23 mouse cellular contexts compared by ENCODE assay signal in genomic region chr1:133945106-133945505, GRCm38 (mm10). TPM values are rescaled to one million over a fixed set of nuclear protein-coding genes. Genes with fewer than 3 reads are reported as not detected.
DNase-seq lines count a peak whose midpoint lies in the region; ATAC-seq and TF ChIP-seq lines count a peak whose summit lies in the region.
"Had no signal": no experiment of that assay in that cellular context is flagged by ENCODE, and none has a peak within 500 bp of the region (broad histone marks: within the 10 kb centered on the region; RNA-seq: fewer than 3 reads in every experiment).

No protein-coding gene starts in this region.

- H3K36me3 ChIP-seq in liver, embryonic 12.5 days, result no peaks in the 10 kb centered on the region
- no peaks in the 10 kb centered on the region for H3K36me3 ChIP-seq in liver, postnatal 0 days (replicated peaks; ENCODE audit: insufficient read depth, low read length)
- no peaks in the 10 kb centered on the region for H3K36me3 ChIP-seq in forebrain, embryonic 11.5 days (ENCODE audit: control insufficient read depth, insufficient read depth, low read length)
- H3K36me3 ChIP-seq: forebrain, embryonic 10.5 days; hindbrain, embryonic 12.5 days; hindbrain, embryonic 15.5 days had no signal

- peaks cover 38% of the 10 kb centered on the region for H3K4me1 ChIP-seq in liver, embryonic 12.5 days
- H3K4me1 ChIP-seq in liver, postnatal 0 days (ENCODE audit: insufficient read depth), result peaks cover 5% of the 10 kb centered on the region
- no peaks in the 10 kb centered on the region for H3K4me1 ChIP-seq in forebrain, embryonic 11.5 days (replicated peaks; ENCODE audit: control insufficient read depth, insufficient read depth, low read length)
- H3K4me1 ChIP-seq: forebrain, embryonic 10.5 days; hindbrain, embryonic 15.5 days had no signal

- peak; percentile 65 for DNase-seq in adrenal gland, adult 2 months
- DNase-seq in adrenal gland, postnatal 4 days (ENCODE audit: low spot score in 2 of 2), result no peak
- no peak for DNase-seq in liver, postnatal 0 days
- DNase-seq in adrenal gland, postnatal 14 days, result peak; percentile 58
- DNase-seq in forebrain, embryonic 11.5 days (ENCODE audit: low spot score), result no peak
- DNase-seq: B cell, adult 2 months; cerebellum, adult 18-20 months; cerebellum, adult 9-10 months; cerebellum, postnatal 14 days; forebrain, postnatal 0 days; gastrocnemius, adult 2 months; gastrocnemius, postnatal 14 days; heart, adult 11 months; kidney, adult 18-20 months had no signal

- no peaks in the 10 kb centered on the region for H3K27me3 ChIP-seq in liver, embryonic 12.5 days (replicated peaks)
- no peaks in the 10 kb centered on the region for H3K27me3 ChIP-seq in liver, postnatal 0 days (ENCODE audit: insufficient read depth, low read length)
- H3K27me3 ChIP-seq in forebrain, embryonic 11.5 days (ENCODE audit: control insufficient read depth, insufficient read depth, low read length), result no peaks in the 10 kb centered on the region
- H3K27me3 ChIP-seq: hindbrain, embryonic 12.5 days; hindbrain, embryonic 15.5 days had no signal

- no peak for TF ChIP-seq EP300 in liver, postnatal 0 days (IDR thresholded peaks at IDR 0.05; ENCODE audit: low read depth)

- H3K9ac ChIP-seq in liver, embryonic 12.5 days, result peak overlapping the region; percentile 15; the same call in 1 of the 2 replicates
- no peak overlapping the region for H3K9ac ChIP-seq in liver, postnatal 0 days (replicated peaks)
- no peak overlapping the region for H3K9ac ChIP-seq in forebrain, embryonic 11.5 days (ENCODE audit: low read length)
- H3K9ac ChIP-seq: forebrain, postnatal 0 days; hindbrain, embryonic 12.5 days; hindbrain, embryonic 15.5 days had no signal

- 88% methylated on average over 3 of the region's 3 CpGs for WGBS in liver, embryonic 12.5 days (ENCODE audit: insufficient replicate concordance)
- WGBS in liver, postnatal 0 days (ENCODE audit: insufficient replicate concordance), result 89% methylated on average over 3 of the region's 3 CpGs
- WGBS in forebrain, embryonic 11.5 days, result 92% methylated on average over 3 of the region's 3 CpGs

- ATAC-seq in liver, embryonic 12.5 days, result no peak
- ATAC-seq in liver, postnatal 0 days, result no peak
- ATAC-seq in forebrain, embryonic 11.5 days (replicated peaks; ENCODE audit: low FRiP score), result no peak
- ATAC-seq: forebrain, embryonic 14.5 days; forebrain, postnatal 0 days had no signal

- no peak for TF ChIP-seq CTCF in liver, postnatal 0 days (IDR thresholded peaks at IDR 0.05; ENCODE audit: low read depth)

- no peak overlapping the region for H3K4me3 ChIP-seq in liver, embryonic 12.5 days
- no peak overlapping the region for H3K4me3 ChIP-seq in liver, postnatal 0 days (ENCODE audit: low read depth, low read length)
- no peak overlapping the region for H3K4me3 ChIP-seq in forebrain, embryonic 11.5 days (ENCODE audit: low read depth, low read length)
- H3K4me3 ChIP-seq: forebrain, embryonic 10.5 days; gastrocnemius, adult 2 months; hindbrain, embryonic 12.5 days; hindbrain, embryonic 15.5 days had no signal

- no peaks in the 10 kb centered on the region for H3K9me3 ChIP-seq in liver, embryonic 12.5 days (replicated peaks)
- no peaks in the 10 kb centered on the region for H3K9me3 ChIP-seq in liver, postnatal 0 days (ENCODE audit: low read length)
- H3K9me3 ChIP-seq in forebrain, embryonic 11.5 days (ENCODE audit: control insufficient read depth, low read length), result no peaks in the 10 kb centered on the region; the same call in 1 of the 2 replicates
- H3K9me3 ChIP-seq: hindbrain, embryonic 12.5 days; hindbrain, embryonic 15.5 days had no signal

- no peak overlapping the region for H3K4me2 ChIP-seq in liver, embryonic 12.5 days
- H3K4me2 ChIP-seq in liver, postnatal 0 days (ENCODE audit: low read depth, low read length), result no peak overlapping the region
- no peak overlapping the region for H3K4me2 ChIP-seq in forebrain, embryonic 11.5 days (ENCODE audit: low read depth, low read length, severe bottlenecking)
- H3K4me2 ChIP-seq: heart, embryonic 11.5 days; hindbrain, embryonic 12.5 days; hindbrain, embryonic 15.5 days had no signal

- H3K27ac ChIP-seq in liver, embryonic 12.5 days, result peak overlapping the region; percentile 43; the same call in 1 of the 2 replicates
- no peak overlapping the region for H3K27ac ChIP-seq in liver, postnatal 0 days (ENCODE audit: low read depth)
- H3K27ac ChIP-seq in forebrain, embryonic 11.5 days (ENCODE audit: low read depth, low read length), result no peak overlapping the region
- H3K27ac ChIP-seq: forebrain, embryonic 10.5 days; gastrocnemius, adult 2 months; hindbrain, embryonic 12.5 days; hindbrain, embryonic 15.5 days had no signal

RNA-seq across cellular contexts. Expression of gene Prelp, which starts 23.9 kb away (rescaled TPM):
- total RNA-seq in adrenal gland, adult 2 months (2021), result 10 to 100 TPM; 54.7 to 70.2 TPM
- polyA plus RNA-seq in adrenal gland, adult 2 months (2012; rRNA removed), result 30.6 and 44.4 TPM in 2 replicates
- total RNA-seq in adrenal gland, postnatal 4 days (2021), result 10 to 100 TPM; 16.3 to 20.1 TPM
- polyA plus RNA-seq in liver, embryonic 12.5 days (2016; fragmentation: Nextera tagmentation; extraction: Ambion mirVana), result 0.69 and 0.81 TPM in 2 replicates
- 5.5 and 6.3 TPM in 2 replicates for polyA plus RNA-seq in liver, postnatal 0 days (2015; fragmentation: Nextera tagmentation; extraction: Ambion mirVana)
- total RNA-seq in adrenal gland, postnatal 14 days (2021), result 100 and 111 TPM in 2 replicates
- 1.2 and 1.4 TPM in 2 replicates for polyA plus RNA-seq in forebrain, embryonic 11.5 days (2014; fragmentation: Nextera tagmentation; extraction: Ambion mirVana)
- total RNA-seq: CH12.LX; hematopoietic stem cell, adult 5-6 weeks; MEL had no signal

RNA-seq across cellular contexts. Expression of gene Optc, which starts 37.3 kb away (rescaled TPM):
- 1 to 10 TPM in 1 of 2 experiments, under 1 TPM in 1; 0.98 to 1.0 TPM for total RNA-seq in adrenal gland, adult 2 months (2021)
- polyA plus RNA-seq in adrenal gland, adult 2 months (2012; rRNA removed), result 0.83 and 1.3 TPM in 2 replicates
- total RNA-seq in adrenal gland, postnatal 4 days (2021), result 1 to 10 TPM; 2.1 to 3.3 TPM
- 0.10 and 0.11 TPM in 2 replicates for polyA plus RNA-seq in liver, embryonic 12.5 days (2016; fragmentation: Nextera tagmentation; extraction: Ambion mirVana)
- polyA plus RNA-seq in liver, postnatal 0 days (2015; fragmentation: Nextera tagmentation; extraction: Ambion mirVana), result 0.11 and 0.14 TPM in 2 replicates
- 1.2 and 2.1 TPM in 2 replicates for total RNA-seq in adrenal gland, postnatal 14 days (2021)
- polyA plus RNA-seq in forebrain, embryonic 11.5 days (2014; fragmentation: Nextera tagmentation; extraction: Ambion mirVana), result 2.5 and 2.6 TPM in 2 replicates
- total RNA-seq: CH12.LX; hematopoietic stem cell, adult 5-6 weeks had no signal

Comparison
In these comparisons a context has a peak if more than half of its experiments do, and no peak if none do; other contexts are left out.
1. DNase-seq: peak in adrenal gland, adult 2 months (single experiment) and adrenal gland, postnatal 14 days (single experiment); none in adrenal gland, postnatal 4 days (0 of 2), liver, postnatal 0 days (single experiment) and forebrain, embryonic 11.5 days (single experiment).